Mouse (Mus musculus) embryonic facial prominence, embryonic 13.5 days (tissue): Measurements from ENCODE around the gene Il22ra2. TPM values are rescaled to one million over a fixed set of nuclear protein-coding genes. Genes with fewer than 3 reads are reported as not detected.

Experiments used
- ATAC-seq: fragments of 200-750 bp; cut with Nextera tagmentation; 2 replicates; pipeline ENCODE4 v1.8.0; 2017; ENCODE audit warnings: low read depth; ENCODE audit not compliant: insufficient number of reproducible peaks, insufficient read depth, low FRiP score, low TSS enrichment
- H3K27ac ChIP-seq: fragments of 300-500 bp; sonication (generic); 2 replicates; pipeline ENCODE4 v1.5.1; 2015; ENCODE audit warnings: moderate library complexity, mild to moderate bottlenecking, inconsistent platforms
- H3K27me3 ChIP-seq: fragments of 300-500 bp; sonication (generic); 2 replicates; pipeline ENCODE4 v1.6.1; 2015; ENCODE audit warnings: mild to moderate bottlenecking, inconsistent platforms
- H3K36me3 ChIP-seq: fragments of 300-500 bp; sonication (generic); 2 replicates; pipeline ENCODE4 v1.6.1; 2015; ENCODE audit warnings: mild to moderate bottlenecking, inconsistent platforms
- H3K4me1 ChIP-seq: fragments of 300-500 bp; sonication (generic); 2 replicates; pipeline ENCODE4 v1.6.1; 2015; ENCODE audit warnings: inconsistent platforms
- H3K4me2 ChIP-seq: fragments of 300-500 bp; sonication (generic); 2 replicates; pipeline ENCODE4 v1.6.1; 2015; ENCODE audit warnings: moderate library complexity, mild to moderate bottlenecking, inconsistent platforms
- H3K4me3 ChIP-seq: fragments of 300-500 bp; sonication (generic); 2 replicates; pipeline ENCODE4 v1.5.1; 2015; ENCODE audit warnings: mild to moderate bottlenecking, inconsistent platforms
- H3K9ac ChIP-seq: fragments of 300-500 bp; sonication (generic); 2 replicates; pipeline ENCODE4 v1.6.1; 2015; ENCODE audit warnings: mild to moderate bottlenecking, inconsistent platforms
- H3K9me3 ChIP-seq: fragments of 300-500 bp; sonication (generic); 2 replicates; pipeline ENCODE4 v1.6.1; 2016; ENCODE audit warnings: inconsistent platforms
- WGBS: fragments of 180-500 bp; shearing (Covaris S2); methylation state at CpG from one replicate; pipeline ENCODE4 v1.1.7; 2015; ENCODE audit warnings: mixed read lengths; 5-methylcytosine and 5-hydroxymethylcytosine counted together
- polyA plus RNA-seq: library from polyadenylated mRNA; unstranded; fragments of >200 nt; fragmentation: Nextera tagmentation; extraction: Ambion mirVana; gene quantifications from 2 replicates; pipeline ENCODE4 v1.2.1, GENCODE M21; 2015

Gene Il22ra2
- polyA plus RNA-seq, 1 experiment from 2014 or later: not detected

GRCm38 (mm10) chr10:19603231-19603630 is 18.6 kb upstream of the Il22ra2 start:
- no peaks in the 10 kb centered on the region for H3K27me3 ChIP-seq
- 92% methylated on average over 6 of the region's 6 CpGs for WGBS
- peaks cover 70% of the 10 kb centered on the region for H3K36me3 ChIP-seq
- H3K4me3 ChIP-seq: no peak overlapping the region
- no peak for ATAC-seq
- no peaks in the 10 kb centered on the region for H3K4me1 ChIP-seq
- H3K27ac ChIP-seq: no peak overlapping the region
- no peak overlapping the region for H3K9ac ChIP-seq
- no peak overlapping the region for H3K4me2 ChIP-seq
- peaks cover 5% of the 10 kb centered on the region for H3K9me3 ChIP-seq

GRCm38 (mm10) chr10:19609125-19609524 is 12.7 kb upstream of the Il22ra2 start:
- H3K9ac ChIP-seq: no peak overlapping the region
- no peak for ATAC-seq
- no peaks in the 10 kb centered on the region for H3K27me3 ChIP-seq
- WGBS: 43% methylated on average over 14 of the region's 14 CpGs
- peaks cover 12% of the 10 kb centered on the region for H3K4me1 ChIP-seq
- H3K4me3 ChIP-seq: no peak overlapping the region
- H3K36me3 ChIP-seq: peaks cover 42% of the 10 kb centered on the region
- H3K9me3 ChIP-seq: no peaks in the 10 kb centered on the region
- H3K27ac ChIP-seq: 0 out of 2 replicates have a peak overlapping the region, but pooled peaks have one; percentile 8
- H3K4me2 ChIP-seq: no peak overlapping the region

DNA sequence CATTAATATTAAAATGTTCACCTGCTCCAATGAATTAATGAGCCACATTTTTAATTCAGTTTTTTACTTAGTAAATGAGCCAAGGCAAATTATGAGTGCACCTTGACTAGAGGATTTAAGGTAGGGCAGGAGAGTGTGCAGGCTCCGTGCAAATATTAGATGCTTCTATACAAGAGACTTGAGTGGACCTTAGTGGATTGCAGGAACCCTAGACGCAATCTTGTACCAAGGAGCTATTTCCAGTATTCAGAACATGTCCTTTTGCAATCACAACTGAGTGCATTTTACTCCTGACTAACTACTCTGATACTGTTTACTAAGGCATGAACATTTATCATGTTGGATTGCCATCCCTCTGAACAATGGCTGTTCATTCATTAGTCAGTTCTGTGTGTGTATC is 10.2 kb upstream of the Il22ra2 start:
- WGBS: 49% methylated on average over 2 of the region's 2 CpGs
- Histone ChIP-seq H3K27ac (no peak overlapping the region), H3K4me1 (peaks cover 12% of the 10 kb centered on the region), H3K36me3 (peaks cover 18% of the 10 kb centered on the region), H3K4me3 (no peak overlapping the region), H3K9ac (no peak overlapping the region), H3K27me3 (no peaks in the 10 kb centered on the region), H3K9me3 (no peaks in the 10 kb centered on the region), H3K4me2 (no peak overlapping the region)
- no peak for ATAC-seq

GRCm38 (mm10) chr10:19613111-19613753 is 8.6 kb upstream of the Il22ra2 start:
- Histone ChIP-seq H3K9ac (no peak overlapping the region), H3K27ac (peak overlapping the region; percentile 85)
- WGBS: 32% methylated on average over 7 of the region's 7 CpGs

DNA sequence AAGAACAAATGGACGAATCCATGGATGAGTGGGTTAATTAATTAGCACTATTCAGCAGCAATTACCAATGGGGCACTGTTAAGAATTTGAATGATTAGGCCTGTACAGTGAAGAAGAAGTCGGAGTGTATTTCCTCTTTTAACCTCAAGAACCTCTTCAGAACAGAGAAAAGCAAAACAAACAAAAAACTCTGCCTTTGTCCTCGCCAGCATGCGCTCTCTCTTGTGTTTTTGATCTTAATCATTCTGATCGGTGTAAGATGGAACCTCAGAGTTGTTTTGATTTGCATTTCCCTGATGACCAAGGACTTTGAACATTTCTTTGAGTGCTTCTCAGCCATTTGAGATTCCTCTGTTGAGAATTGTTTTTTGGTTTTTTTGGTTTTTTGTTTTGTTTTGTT is 2.1 kb upstream of the Il22ra2 start:
- no peak overlapping the region for H3K27ac ChIP-seq
- H3K4me2 ChIP-seq: no peak overlapping the region
- H3K4me3 ChIP-seq: no peak overlapping the region
- 72% methylated on average over 5 of the region's 5 CpGs for WGBS
- H3K9ac ChIP-seq: no peak overlapping the region
- no peaks in the 10 kb centered on the region for H3K36me3 ChIP-seq
- no peaks in the 10 kb centered on the region for H3K9me3 ChIP-seq
- ATAC-seq: no peak
- H3K27me3 ChIP-seq: no peaks in the 10 kb centered on the region
- H3K4me1 ChIP-seq: no peaks in the 10 kb centered on the region

More at GRCm38 (mm10) chr10:19613111-19613753, 8.6 kb upstream of the Il22ra2 start:
- H3K4me1 ChIP-seq: peaks cover 12% of the 10 kb centered on the region
- peaks cover 10% of the 10 kb centered on the region for H3K36me3 ChIP-seq
- peak overlapping the region; percentile 20; the same call in 1 of the 2 replicates for H3K4me2 ChIP-seq
- no peak overlapping the region for H3K4me3 ChIP-seq
- H3K27me3 ChIP-seq: no peaks in the 10 kb centered on the region
- ATAC-seq: no peak
- H3K9me3 ChIP-seq: no peaks in the 10 kb centered on the region

DNA sequence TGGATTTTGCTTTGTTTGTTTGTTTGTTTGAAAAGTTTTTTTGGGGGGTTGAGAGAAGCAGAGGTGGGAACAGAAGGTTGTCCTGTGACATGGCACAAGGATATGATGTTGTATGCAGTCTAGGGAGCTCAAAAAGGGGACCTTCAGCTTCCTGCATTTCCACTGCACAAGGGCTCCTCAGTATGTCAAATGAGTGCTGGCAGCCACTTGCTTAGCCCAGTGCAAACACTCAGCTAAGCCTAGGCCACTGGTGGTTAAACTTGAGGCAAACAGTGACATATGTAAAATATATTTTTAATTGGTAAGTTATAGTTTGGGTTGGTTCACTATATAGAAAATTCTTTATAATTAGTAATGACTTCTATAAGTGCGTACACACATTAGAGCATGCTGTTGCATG is 2.8 kb downstream of the Il22ra2 start:
- Histone ChIP-seq H3K4me2 (no peak overlapping the region), H3K27me3 (no peaks in the 10 kb centered on the region), H3K36me3 (no peaks in the 10 kb centered on the region), H3K4me1 (no peaks in the 10 kb centered on the region), H3K9me3 (no peaks in the 10 kb centered on the region), H3K27ac (no peak overlapping the region), H3K9ac (no peak overlapping the region), H3K4me3 (no peak overlapping the region)
- no peak for ATAC-seq
- WGBS: 87% methylated on average over 1 of the region's 1 CpGs

- H3K4me2 ChIP-seq: no peak overlapping the region
- H3K9ac ChIP-seq: no peak overlapping the region
- no peak overlapping the region for H3K27ac ChIP-seq
- H3K27me3 ChIP-seq: no peaks in the 10 kb centered on the region
- ATAC-seq: no peak
- H3K4me1 ChIP-seq: no peaks in the 10 kb centered on the region
- no peaks in the 10 kb centered on the region for H3K36me3 ChIP-seq
- no peak overlapping the region for H3K4me3 ChIP-seq
- H3K9me3 ChIP-seq: no peaks in the 10 kb centered on the region
- WGBS: 79% methylated on average over 2 of the region's 2 CpGs
These were observed 5.5 kb downstream of the Il22ra2 start for GRCm38 (mm10) chr10:19627342-19627741.

DNA sequence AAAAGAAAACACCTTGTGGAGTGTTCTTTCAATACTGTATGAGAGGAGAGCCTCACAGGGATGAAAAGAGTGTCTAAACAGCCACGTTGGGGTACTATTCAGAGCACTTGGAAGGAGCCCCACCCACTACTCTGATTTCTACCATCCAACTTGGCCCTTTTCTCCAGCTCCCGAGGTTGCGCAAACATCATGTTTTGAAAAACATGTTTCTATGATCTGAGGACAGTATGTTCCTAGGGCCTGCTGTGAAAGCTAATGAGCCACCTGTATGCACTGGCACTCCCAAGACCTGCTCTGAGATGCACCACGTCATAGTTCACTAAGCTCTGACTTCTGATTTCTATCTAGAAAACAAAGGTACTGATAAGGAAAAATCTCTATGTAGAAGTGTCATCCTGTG is 6.0 kb downstream of the Il22ra2 start:
- Histone ChIP-seq H3K4me1 (no peaks in the 10 kb centered on the region), H3K36me3 (no peaks in the 10 kb centered on the region), H3K4me3 (no peak overlapping the region), H3K27ac (no peak overlapping the region), H3K9ac (no peak overlapping the region), H3K4me2 (no peak overlapping the region), H3K27me3 (no peaks in the 10 kb centered on the region), H3K9me3 (no peaks in the 10 kb centered on the region)
- ATAC-seq: no peak
- WGBS: 84% methylated on average over 4 of the region's 4 CpGs

DNA sequence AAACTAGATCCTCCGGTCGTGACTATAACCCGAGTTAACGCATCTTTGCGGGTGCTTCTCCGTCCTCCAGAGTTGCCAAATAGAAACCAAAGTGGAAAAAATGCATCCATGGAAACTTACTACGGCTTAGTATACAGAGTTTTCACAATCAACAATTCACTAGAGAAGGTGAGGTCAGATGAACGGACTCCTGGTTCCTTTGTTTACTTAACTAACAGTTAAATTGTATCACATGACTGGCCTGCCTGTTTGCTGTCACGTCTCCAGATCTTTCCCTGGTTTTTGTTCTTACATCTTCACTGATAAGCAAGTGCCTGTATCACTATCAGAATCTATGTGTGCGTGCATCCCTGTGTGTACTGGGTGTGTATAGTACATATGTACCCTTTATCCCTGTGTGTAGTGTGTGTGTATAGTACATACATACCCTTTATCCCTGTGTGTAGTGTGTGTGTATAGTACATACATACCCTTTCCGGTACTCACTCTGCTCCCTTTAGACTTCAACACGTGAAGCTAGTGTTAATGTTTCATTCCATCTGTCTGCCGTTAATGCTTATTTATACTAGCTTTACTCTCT is 9.9 kb downstream of the Il22ra2 start:
- 73% methylated on average over 13 of the region's 13 CpGs for WGBS
- Histone ChIP-seq H3K4me3 (no peak overlapping the region), H3K9ac (no peak overlapping the region), H3K27ac (no peak overlapping the region), H3K36me3 (no peaks in the 10 kb centered on the region), H3K4me2 (no peak overlapping the region), H3K9me3 (no peaks in the 10 kb centered on the region), H3K27me3 (no peaks in the 10 kb centered on the region), H3K4me1 (no peaks in the 10 kb centered on the region)
- no peak for ATAC-seq

DNA sequence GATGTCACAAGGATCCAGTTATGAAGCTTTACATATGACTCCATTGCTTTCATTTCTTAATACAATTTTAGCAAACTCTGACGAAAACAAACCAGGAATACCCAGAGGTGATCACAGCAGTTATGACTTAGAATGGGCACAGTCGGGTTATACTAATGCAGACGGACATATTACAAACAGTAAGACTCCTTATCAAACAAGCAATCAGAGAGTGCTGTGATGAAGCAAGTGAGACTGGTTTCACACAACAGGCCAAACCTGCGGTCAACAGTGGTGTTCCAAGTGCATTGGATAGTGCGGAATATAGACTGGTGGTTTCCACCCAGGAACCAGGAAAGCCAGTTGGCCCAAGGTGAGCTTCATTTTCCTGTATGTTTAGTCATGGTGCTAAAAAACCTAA is 17.1 kb downstream of the Il22ra2 start:
- no peak overlapping the region for H3K27ac ChIP-seq
- H3K36me3 ChIP-seq: no peaks in the 10 kb centered on the region
- no peak overlapping the region for H3K9ac ChIP-seq
- no peak overlapping the region for H3K4me2 ChIP-seq
- WGBS: 79% methylated on average over 5 of the region's 5 CpGs
- no peaks in the 10 kb centered on the region for H3K27me3 ChIP-seq
- no peak for ATAC-seq
- no peak overlapping the region for H3K4me3 ChIP-seq
- H3K9me3 ChIP-seq: no peaks in the 10 kb centered on the region
- no peaks in the 10 kb centered on the region for H3K4me1 ChIP-seq

DNA sequence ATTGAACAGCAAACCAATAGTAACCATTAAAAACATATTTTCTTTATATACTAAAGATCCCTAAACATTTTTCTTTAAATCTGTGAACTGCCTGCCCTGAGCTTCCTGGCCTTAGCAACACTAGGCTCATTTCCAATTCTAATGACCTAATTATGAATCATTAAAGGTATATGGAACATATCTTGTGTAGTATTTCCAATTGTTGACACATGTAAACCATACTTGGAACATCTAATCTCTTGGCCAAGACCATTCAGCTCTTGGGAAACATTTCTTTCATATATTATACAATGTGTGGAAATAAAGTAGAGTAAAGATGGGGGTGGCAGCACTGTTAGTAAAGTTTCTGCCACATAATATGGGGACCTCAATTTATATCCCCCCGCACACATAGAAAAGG is 17.8 kb downstream of the Il22ra2 start:
- Histone ChIP-seq H3K9me3 (no peaks in the 10 kb centered on the region), H3K4me3 (no peak overlapping the region), H3K27ac (no peak overlapping the region), H3K9ac (no peak overlapping the region), H3K36me3 (no peaks in the 10 kb centered on the region), H3K4me2 (no peak overlapping the region), H3K27me3 (no peaks in the 10 kb centered on the region), H3K4me1 (no peaks in the 10 kb centered on the region)
- WGBS: 88% methylated on average over 1 of the region's 1 CpGs
- ATAC-seq: no peak

GRCm38 (mm10) chr10:19645119-19645518 is 23.3 kb downstream of the Il22ra2 start:
- H3K4me2 ChIP-seq: no peak overlapping the region
- WGBS: 85% methylated on average over 2 of the region's 2 CpGs
- no peaks in the 10 kb centered on the region for H3K36me3 ChIP-seq
- H3K4me3 ChIP-seq: no peak overlapping the region
- no peaks in the 10 kb centered on the region for H3K4me1 ChIP-seq
- H3K27ac ChIP-seq: no peak overlapping the region
- H3K9me3 ChIP-seq: no peaks in the 10 kb centered on the region
- no peak overlapping the region for H3K9ac ChIP-seq
- ATAC-seq: no peak
- H3K27me3 ChIP-seq: no peaks in the 10 kb centered on the region
